Mouse (Mus musculus) lung, postnatal 10 days (tissue): ENCODE measurements around the gene Mier2.

ENCODE experiments used
- DNase-seq: peaks from one replicate; pipeline ENCODE4 v3.0.0; 2021

Mier2 gene

GRCm38 (mm10) chr10:79554330-79555237 is at the start of gene Mier2:
Gene Mier2 (minus strand): TSS chr10:79555199.
- DNase-seq: peak; percentile 75

DNA sequence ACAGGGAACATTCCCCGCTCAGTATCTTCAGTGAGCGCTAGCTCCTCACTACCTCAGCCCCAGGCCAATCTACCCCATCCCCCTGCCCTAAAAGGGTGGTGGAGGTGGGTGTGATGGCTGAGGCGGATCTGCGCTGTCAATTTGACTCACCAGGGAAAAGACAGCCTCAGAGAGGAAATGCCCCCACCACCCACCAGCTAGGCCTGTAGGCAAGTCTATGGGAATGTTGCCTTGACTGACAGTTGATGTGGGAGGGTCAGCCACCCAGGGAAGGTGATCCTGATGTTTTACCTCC is 42.9 kb upstream of the Mier2 start:
- DNase-seq: no peak

DNA sequence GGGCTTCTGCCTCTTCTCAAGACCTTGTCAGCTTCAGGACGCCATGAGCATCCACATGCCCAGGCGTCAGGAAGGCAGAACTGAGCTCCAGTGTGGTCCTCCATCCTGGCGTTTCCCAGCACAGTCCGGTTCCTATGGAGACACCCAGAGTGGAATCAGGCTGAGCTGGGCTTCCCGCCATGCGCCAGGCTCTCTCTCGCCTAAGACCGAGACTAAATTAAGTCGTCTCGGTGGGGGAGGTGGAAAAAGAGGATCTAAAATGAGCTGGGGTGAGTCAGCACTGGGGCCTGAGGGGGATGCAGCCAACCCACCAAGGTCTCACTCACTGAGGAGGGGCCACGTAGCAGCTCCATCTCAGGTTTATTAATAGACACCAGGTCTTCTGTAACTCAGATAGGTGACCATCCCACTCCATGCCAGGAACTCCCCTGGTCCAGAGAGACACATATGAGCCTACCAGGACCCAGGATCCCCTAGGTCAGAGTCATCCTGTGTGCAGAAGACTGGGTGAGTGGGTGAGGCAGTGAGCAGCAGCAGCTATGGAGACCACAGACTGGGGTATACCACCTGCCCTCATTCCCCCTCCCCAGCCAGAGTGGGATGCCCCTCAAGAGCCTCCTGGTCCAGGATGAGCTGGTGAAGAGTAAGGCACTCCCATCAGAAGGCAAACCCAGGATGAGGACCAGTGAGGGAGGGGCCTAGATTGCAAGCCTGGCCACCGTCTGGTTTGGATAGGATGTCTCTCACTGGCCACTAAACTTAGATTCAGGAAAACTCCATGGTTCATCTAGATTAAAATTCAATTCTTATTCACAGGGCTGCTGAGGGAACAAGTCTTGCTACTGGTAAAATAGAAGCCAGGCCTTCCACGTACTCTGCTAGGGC is 42.3 kb upstream of the Mier2 start:
- no peak for DNase-seq

DNA sequence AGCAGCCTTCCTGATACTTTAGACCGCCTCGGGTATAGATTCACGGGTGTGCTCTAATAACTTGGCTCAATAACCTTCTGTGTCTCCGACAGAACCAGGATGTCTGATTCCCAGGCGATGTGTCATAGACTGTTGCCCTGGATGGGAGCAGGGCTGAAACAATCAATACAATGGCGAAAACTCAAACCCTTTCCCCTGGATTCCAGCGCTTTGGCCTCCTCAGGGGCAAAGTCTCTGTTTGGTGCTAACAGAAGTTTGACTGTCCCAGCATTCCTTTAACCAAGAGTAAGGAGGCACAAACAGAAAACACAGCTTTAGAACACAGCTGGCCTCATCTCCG is 40.6 kb upstream of the Mier2 start:
- no peak for DNase-seq

DNA sequence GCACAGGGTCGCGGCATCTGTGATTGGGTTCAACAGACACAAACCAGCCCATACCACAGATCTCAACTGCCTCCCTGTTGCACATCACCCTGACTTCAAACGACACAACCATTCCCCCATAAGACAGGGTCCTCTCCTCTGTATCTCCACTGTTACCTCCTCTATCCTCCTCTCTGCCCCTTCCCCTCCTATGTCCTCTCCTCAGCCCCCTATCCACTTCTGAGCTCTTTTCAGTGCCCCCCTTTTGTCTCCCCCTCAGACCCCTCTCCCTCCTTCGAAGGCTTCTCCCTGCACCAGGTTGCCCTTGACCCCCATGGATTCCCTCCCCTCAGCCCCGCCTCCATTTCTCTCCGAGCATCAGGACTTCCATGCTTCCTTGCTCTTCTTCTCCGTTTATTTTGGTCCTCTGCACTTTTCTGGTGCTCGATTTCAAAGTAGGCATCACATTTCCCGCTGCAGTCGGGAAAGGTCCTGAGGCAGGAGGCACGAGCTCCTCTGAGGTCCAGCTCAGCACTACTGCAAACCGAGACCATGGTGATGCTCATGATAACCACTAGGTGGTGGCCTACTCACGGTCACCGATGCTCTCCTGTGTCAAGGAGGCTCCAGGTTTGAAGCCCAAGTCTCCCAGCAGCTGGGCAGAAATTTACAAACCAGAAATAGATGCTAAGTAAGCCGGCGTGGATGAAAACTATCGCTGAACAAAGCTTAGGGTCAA is 40.0 kb upstream of the Mier2 start:
- peak; percentile 64 for DNase-seq

DNA sequence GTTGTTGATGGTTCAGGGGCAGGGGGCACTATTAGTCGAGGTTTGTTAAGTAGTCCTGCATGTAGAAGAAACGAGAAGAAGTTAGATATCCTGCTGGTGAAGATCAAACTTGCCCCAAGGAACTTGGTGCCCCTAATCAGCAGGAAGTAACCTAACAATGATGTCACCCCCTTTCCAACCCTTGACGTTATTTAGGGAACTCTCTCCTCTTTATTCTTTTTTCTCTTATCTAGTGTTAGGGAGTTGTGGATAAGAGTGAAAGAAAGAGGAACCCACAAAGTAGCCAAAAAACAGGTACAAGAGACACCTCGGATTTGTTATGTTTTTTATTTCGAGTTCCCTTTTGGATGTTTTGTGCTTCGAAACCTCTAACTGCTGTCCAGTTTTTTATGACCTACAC is 39.1 kb upstream of the Mier2 start:
- DNase-seq: no peak

DNA sequence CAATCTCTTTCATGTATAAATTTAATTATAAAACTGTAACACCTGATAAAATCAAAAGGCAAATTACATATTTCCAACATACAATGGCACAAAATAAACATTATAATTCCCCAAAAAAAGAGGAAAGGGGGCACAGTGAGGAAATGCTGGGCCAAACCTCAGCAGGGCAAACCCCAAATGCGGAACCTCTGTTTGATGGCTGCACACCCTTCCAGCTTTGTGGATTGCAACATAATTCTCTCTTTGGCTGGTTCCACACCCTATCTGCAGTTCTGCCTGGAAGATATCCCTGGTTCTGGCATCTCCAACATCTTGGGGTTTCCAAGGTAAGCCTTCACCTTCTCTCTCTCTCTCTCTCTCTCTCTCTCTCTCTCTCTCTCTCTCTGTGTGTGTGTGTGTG is 35.7 kb upstream of the Mier2 start:
- DNase-seq: no peak

GRCm38 (mm10) chr10:79587752-79588126 is 32.7 kb upstream of the Mier2 start:
- DNase-seq: no peak

DNA sequence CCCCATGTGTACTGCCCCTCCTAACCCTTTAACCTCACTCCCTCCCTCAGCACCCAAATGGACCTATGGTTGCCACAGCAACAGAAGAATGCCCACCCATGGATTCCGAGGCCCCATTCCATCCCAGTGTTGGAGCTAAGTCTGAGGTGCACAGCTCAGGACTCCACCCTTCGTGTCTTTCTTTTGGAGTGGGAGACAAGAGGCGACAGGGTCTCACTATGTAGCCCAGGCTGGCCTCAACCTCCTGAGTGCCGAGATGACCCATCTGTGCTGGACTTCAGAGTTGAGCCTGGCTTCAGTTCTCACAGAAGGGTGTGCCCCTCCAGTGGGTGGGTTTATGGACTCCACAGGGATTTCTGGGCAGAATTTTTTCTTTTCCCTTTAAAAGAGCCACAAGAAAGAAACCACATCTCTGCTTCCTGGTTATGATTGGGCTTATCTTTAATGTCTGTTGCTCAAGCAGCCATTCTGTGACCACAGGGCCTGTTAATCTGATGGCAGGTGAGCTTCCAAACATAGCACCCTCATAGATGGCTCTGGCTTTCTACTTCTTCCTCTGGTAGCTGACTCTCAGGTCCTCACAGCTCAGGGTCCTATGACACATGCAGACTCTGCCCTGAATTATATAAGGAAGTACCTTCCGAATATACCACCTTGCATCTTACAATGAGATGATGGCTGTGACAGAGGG is 32.2 kb upstream of the Mier2 start, which contains the start of gene Theg:
Theg (minus strand) TSS at position 271 of the 691 bp plus-strand sequence.
- no peak for DNase-seq

DNA sequence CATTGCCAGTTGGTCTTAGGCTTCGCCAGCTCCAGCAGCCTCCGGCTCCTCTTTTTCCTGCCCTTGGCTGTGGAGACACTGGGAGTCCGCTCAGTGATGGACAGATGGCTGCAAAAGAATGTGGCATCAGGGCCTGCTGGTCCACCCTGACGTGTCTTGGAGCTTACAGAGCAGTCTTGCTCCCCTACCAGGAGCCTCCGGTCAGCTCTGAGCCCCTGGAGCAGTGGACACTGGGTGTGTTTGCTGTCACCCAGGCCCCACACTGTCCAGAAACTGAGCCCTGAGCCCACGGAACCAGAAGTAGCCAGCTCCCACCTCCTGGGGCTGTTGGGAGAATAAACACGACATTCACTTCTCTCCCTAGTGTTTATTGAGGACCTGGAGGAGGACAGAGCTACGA is 31.2 kb upstream of the Mier2 start:
- no peak for DNase-seq

GRCm38 (mm10) chr10:79585723-79586122 is 30.7 kb upstream of the Mier2 start:
- DNase-seq: no peak

DNA sequence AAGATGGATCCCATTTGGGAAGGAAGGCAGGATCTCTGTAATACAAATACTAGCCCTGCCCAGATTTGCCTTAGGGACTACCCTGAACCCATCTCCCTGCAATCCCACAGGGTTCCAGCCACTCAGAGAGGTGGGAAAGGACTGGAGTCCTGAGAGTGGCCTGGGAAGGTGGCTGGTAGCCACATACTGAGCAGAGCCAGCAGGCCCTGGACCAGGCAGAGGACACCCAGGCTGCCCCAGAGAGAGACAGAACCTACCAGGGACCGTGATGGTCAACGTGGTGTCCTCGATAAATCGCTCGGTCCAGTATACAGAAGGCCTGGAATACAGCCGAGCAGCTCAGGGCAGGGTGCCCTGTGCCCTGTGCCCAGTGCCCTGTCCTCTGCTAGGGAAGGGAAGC is 30.1 kb upstream of the Mier2 start:
- DNase-seq: no peak

DNA sequence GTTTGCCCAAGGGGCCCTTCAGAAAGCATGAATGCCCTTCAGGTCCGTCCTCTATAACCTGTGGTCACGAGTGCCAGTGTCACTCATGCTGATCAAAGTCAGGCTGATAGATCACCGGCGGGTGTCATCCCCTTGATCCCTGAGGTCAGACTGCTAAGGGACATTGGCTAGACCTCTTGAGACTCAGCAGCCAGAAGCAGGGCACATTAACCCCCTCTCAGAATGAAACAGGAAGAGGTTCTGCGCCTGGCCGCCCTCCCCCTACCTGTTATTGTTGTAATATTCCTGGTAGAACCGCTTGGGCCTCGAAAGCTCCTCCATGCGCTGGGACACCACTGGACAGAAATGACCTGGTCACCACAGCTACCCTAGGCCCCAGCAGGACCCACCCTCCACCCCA is 29.4 kb upstream of the Mier2 start:
- DNase-seq: no peak

DNA sequence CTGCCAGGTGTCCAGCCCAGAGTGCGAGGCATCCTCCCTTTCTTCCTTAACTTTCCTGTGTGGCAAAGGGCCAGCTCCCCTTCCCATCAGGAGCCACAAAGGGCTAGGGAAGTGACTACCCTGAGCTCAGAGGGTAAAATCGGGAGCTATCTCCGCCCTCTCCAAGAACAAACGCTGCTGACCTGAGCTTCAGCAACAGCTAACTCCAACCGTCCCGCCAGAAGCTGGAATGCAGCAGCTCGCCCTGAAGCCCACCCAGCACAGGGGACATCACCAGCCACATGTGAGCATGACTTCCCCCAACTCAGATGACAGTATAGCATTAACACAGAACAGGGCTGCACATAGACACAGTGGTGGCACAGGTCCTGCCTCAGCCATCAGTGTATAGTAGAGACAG is 29.0 kb upstream of the Mier2 start:
- no peak for DNase-seq

DNA sequence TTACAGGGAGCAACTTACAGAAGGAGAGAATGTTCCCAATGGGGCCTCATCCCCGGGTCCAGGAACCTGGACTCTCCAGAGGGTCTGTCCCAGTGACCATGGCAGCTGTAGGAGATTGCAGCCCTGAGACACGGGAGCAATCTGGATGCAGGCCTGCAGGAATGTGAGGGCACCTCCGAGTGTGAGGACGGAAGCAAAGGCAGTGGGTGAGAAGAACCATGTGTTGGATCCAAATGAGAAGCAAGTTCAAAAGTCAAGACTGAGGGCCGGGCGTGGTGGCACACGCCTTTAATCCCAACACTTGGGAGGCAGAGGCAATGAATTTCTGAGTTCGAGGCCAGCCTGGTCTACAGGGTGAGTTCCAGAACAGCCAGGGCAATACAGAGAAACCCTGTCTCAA is 26.5 kb upstream of the Mier2 start:
- DNase-seq: no peak

GRCm38 (mm10) chr10:79580811-79581210 is 25.8 kb upstream of the Mier2 start:
- peak; percentile 46 for DNase-seq

GRCm38 (mm10) chr10:79580356-79580755 is 25.4 kb upstream of the Mier2 start:
- no peak for DNase-seq

DNA sequence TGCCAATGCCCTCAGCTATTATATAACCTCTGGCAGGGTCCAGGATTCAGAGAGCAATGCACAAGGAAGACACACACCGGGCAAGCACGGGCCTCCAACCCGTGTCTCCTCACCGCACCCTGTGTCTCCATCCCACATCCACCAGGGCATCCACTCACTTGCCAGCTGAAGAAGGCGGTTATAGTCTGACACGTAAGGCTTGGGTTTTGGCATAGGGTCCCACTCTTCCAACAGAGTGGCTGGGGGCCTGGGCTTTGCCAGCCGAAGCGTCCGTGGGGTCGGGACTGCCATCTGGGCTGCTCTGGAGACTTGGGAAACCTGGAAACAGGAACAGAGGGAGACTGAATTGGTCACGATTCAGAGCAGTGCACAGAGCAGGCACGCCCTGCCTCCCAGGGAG is 24.8 kb upstream of the Mier2 start:
- no peak for DNase-seq

GRCm38 (mm10) chr10:79578891-79579290 is 23.9 kb upstream of the Mier2 start:
- no peak for DNase-seq

DNA sequence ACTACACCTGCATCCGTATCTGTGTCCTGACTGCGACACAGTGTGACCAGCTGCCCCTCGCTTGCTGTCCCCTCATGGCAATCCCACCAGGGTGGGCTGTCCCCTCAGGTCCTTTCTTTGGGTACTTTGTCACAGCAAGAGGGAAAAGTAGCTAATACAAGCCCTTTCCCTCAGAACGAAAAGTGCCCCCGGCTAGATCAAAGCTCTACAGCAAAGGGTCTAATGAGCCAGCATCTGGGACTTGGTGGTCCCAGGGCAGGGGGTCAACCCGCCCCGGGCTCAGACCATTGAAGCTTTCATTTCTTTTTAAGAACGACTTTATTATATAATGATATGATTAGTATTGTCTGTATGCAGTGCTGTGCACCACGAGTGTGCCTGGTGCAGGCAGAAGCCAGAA is 23.3 kb upstream of the Mier2 start:
- no peak for DNase-seq

GRCm38 (mm10) chr10:79577376-79577775 is 22.4 kb upstream of the Mier2 start:
- DNase-seq: no peak

DNA sequence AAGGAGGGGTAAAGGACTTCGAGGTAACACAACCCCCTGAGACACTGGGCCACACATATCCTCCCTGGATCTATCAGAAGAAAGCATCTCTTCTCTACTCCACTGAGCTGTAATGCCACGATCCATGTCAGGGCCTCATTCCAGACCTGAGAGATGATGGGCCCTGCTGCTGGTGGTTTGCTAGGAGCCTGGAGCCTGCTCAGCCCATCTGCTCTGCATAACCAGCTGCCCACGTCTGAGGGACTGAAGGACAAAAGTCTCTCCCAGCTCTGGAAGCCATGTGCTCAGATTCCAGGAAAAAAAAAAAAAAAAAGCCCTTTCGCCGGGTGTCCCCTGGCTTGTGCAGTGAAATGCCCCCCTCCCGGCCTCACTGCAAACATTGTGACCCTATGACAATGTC is 20.8 kb upstream of the Mier2 start:
- no peak for DNase-seq

- DNase-seq: no peak
These were observed 19.8 kb upstream of the Mier2 start for GRCm38 (mm10) chr10:79574796-79575195.
